Mouse (Mus musculus) stomach, embryonic 16.5 days (tissue): Measurements from ENCODE around the gene Zrsr1. TPM values are rescaled to one million over a fixed set of nuclear protein-coding genes. Genes with fewer than 3 reads are reported as not detected.

Experiments
- ATAC-seq: fragments of 200-750 bp; cut with Nextera tagmentation; 2 replicates; pipeline ENCODE4 v1.8.0; 2017; ENCODE audit warnings: moderate number of reproducible peaks, moderate TSS enrichment; ENCODE audit not compliant: insufficient read depth, low FRiP score
- H3K27ac ChIP-seq: fragments of 300-500 bp; sonication (generic); 2 replicates; pipeline ENCODE4 v1.5.1; 2014; ENCODE audit warnings: low read length
- H3K27me3 ChIP-seq: fragments of 300-500 bp; sonication (generic); 2 replicates; pipeline ENCODE4 v1.6.1; 2014; ENCODE audit warnings: low read length, control low read depth, mixed read lengths; ENCODE audit not compliant: control insufficient read depth, insufficient read depth
- H3K36me3 ChIP-seq: fragments of 300-500 bp; sonication (generic); 2 replicates; pipeline ENCODE4 v1.6.1; 2014; ENCODE audit warnings: low read length; ENCODE audit not compliant: control insufficient read depth, insufficient read depth
- H3K4me1 ChIP-seq: fragments of 300-500 bp; sonication (generic); 2 replicates; pipeline ENCODE4 v1.6.1; 2014; ENCODE audit warnings: low read length, control low read depth, mixed read lengths; ENCODE audit not compliant: control insufficient read depth, insufficient read depth
- H3K4me2 ChIP-seq: fragments of 300-500 bp; sonication (generic); 2 replicates; pipeline ENCODE4 v1.6.1; 2014; ENCODE audit warnings: low read depth, low read length, mixed read lengths
- H3K4me3 ChIP-seq: fragments of 300-500 bp; sonication (generic); replicated peaks from 2 replicates; pipeline ENCODE4 v1.5.1; 2014; ENCODE audit warnings: mild to moderate bottlenecking, low read length
- H3K9ac ChIP-seq: fragments of 300-500 bp; sonication (generic); 2 replicates; pipeline ENCODE4 v1.6.1; 2014; ENCODE audit warnings: low read length
- H3K9me3 ChIP-seq: fragments of 300-500 bp; sonication (generic); replicated peaks from 2 replicates; pipeline ENCODE4 v1.6.1; 2016; ENCODE audit warnings: low read length, control low read depth; ENCODE audit not compliant: control insufficient read depth
- WGBS: fragments of 180-500 bp; shearing (Covaris S2); extraction: QIAGEN DNeasy Blood & Tissue Kit; methylation state at CpG from one replicate; pipeline ENCODE4 v1.1.7; 2014; 5-methylcytosine and 5-hydroxymethylcytosine counted together
- polyA plus RNA-seq: library from polyadenylated mRNA; unstranded; fragments of >200 nt; fragmentation: Nextera tagmentation; extraction: Ambion mirVana; gene quantifications from 2 replicates; pipeline ENCODE4 v1.2.1, GENCODE M21; 2015

Gene Zrsr1
- polyA plus RNA-seq, 1 experiment from 2014 or later = 3.2 TPM

DNA sequence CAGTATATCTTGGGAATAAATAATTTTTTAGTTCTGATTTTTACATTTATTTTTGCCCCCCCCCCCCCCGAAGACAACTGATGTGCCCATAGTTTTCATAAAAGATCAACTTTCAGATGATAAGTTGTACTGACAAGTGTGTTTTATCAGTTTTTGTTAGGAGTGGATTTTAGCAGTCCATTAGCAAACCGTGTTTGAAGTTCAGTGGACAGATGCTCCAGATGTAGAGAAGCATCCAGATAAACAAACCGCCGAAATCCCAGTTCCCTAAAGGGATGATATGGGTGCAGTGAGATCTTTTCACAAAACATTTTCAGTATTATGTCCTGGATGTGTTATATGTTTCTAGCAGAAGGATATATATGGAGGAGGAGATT lies 37.0 kb downstream of the Zrsr1 start:
- WGBS = 11% methylated on average over 4 of the region's 4 CpGs
- Histone ChIP-seq H3K4me2 (peak overlapping the region; percentile 88), H3K27ac (no peak overlapping the region), H3K4me1 (0 out of 2 replicates have a peak, but pooled peaks cover 5% of the 10 kb centered on the region), H3K4me3 (peak overlapping the region; percentile 68), H3K9ac (peak overlapping the region; percentile 76; the same call in 1 of the 2 replicates), H3K27me3 (no peaks in the 10 kb centered on the region), H3K36me3 (peaks cover 4% of the 10 kb centered on the region; the same call in 1 of the 2 replicates), H3K9me3 (no peaks in the 10 kb centered on the region)
- no peak for ATAC-seq

DNA sequence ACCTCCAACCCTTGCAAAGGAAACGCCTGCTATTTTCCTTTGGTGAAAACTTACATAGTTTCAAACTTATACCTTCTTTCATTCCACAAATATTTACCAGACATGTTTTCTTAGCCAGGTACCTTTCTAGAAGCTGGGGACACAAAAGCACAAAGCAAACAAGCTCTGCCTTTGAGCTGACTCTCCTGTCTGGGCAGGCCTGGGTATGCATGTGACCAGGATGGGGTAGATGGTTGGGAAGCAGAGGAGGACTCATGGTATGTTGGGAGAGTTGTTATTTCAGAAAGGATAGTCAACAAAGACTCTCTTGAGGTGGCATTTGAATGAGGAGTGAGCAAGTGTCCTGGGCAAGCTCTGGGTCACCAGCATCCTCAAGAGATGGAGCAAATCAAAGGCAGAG lies 41.3 kb downstream of the Zrsr1 start:
- no peaks in the 10 kb centered on the region for H3K36me3 ChIP-seq
- 53% methylated on average over 1 of the region's 1 CpGs for WGBS
- no peak overlapping the region for H3K9ac ChIP-seq
- no peak for ATAC-seq
- H3K27me3 ChIP-seq = no peaks in the 10 kb centered on the region
- no peak overlapping the region for H3K4me2 ChIP-seq
- peak overlapping the region; percentile 40; the same call in 1 of the 2 replicates for H3K27ac ChIP-seq
- H3K4me3 ChIP-seq = no peak overlapping the region
- H3K9me3 ChIP-seq = no peaks in the 10 kb centered on the region
- H3K4me1 ChIP-seq = no peaks in the 10 kb centered on the region

GRCm38 (mm10) chr11:23013580-23014294 lies 41.9 kb downstream of the Zrsr1 start:
- 87% methylated on average over 4 of the region's 4 CpGs for WGBS
- no peaks in the 10 kb centered on the region for H3K36me3 ChIP-seq
- H3K9ac ChIP-seq = no peak overlapping the region
- ATAC-seq = no peak
- H3K27ac ChIP-seq = peak overlapping the region; percentile 40; the same call in 1 of the 2 replicates
- 0 out of 2 replicates have a peak, but pooled peaks cover 3% of the 10 kb centered on the region for H3K9me3 ChIP-seq
- H3K4me2 ChIP-seq = no peak overlapping the region
- no peaks in the 10 kb centered on the region for H3K4me1 ChIP-seq
- no peak overlapping the region for H3K4me3 ChIP-seq
- no peaks in the 10 kb centered on the region for H3K27me3 ChIP-seq

- no peaks in the 10 kb centered on the region for H3K4me1 ChIP-seq
- H3K4me3 ChIP-seq = no peak overlapping the region
- WGBS = 74% methylated on average over 6 of the region's 6 CpGs
- no peak overlapping the region for H3K27ac ChIP-seq
- H3K9ac ChIP-seq = no peak overlapping the region
- no peak overlapping the region for H3K4me2 ChIP-seq
- 0 out of 2 replicates have a peak, but pooled peaks cover 3% of the 10 kb centered on the region for H3K9me3 ChIP-seq
- no peak for ATAC-seq
- H3K36me3 ChIP-seq = no peaks in the 10 kb centered on the region
- H3K27me3 ChIP-seq = no peaks in the 10 kb centered on the region
These were observed 43.2 kb downstream of the Zrsr1 start for GRCm38 (mm10) chr11:23014996-23015395.

- no peak overlapping the region for H3K9ac ChIP-seq
- no peak for ATAC-seq
- no peak overlapping the region for H3K4me3 ChIP-seq
These were observed 46.1 kb downstream of the Zrsr1 start for GRCm38 (mm10) chr11:23017943-23018342.

DNA sequence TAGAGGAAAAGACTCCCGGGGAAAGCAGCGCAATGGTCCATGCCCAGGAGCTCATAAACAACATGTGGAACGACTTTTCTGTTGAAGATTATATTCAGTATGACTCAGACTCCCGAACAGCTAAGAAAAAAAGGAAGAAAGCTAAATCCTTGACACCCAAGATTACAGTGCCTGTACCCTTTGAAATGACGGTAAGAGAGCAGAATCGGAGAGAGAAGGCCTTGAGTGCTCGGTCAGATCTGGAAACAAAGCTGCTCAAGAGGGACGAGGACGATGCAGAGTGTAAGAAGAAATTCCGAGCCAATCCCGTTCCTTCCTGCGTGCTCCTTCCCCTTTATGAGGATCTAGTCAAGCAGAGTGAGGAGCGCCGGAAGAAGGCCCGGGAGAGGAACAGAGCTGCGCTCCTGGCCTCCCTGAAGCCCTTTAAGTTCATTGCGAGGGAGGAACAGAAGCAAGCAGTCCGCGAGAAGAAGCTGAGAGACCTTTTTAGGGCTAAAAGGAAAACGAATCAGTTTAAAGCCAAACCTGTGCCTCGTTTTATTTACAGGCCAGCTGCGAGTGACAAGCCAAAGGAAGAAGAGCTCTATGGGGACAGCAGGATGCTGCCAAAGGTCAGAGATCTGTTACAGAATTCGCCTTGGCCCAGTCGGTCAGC lies 48.4 kb downstream of the Zrsr1 start:
- no peak for ATAC-seq
- no peaks in the 10 kb centered on the region for H3K27me3 ChIP-seq
- H3K4me1 ChIP-seq = no peaks in the 10 kb centered on the region
- no peaks in the 10 kb centered on the region for H3K36me3 ChIP-seq
- no peak overlapping the region for H3K27ac ChIP-seq
- H3K9me3 ChIP-seq = 0 out of 2 replicates have a peak, but pooled peaks cover 3% of the 10 kb centered on the region
- H3K4me2 ChIP-seq = no peak overlapping the region
- H3K9ac ChIP-seq = no peak overlapping the region
- H3K4me3 ChIP-seq = no peak overlapping the region
- WGBS = 68% methylated on average over 24 of the region's 24 CpGs

More at GRCm38 (mm10) chr11:23017943-23018342, 46.1 kb downstream of the Zrsr1 start:
- WGBS = 90% methylated on average over 4 of the region's 4 CpGs
- Histone ChIP-seq H3K9me3 (0 out of 2 replicates have a peak, but pooled peaks cover 3% of the 10 kb centered on the region), H3K27ac (no peak overlapping the region), H3K36me3 (no peaks in the 10 kb centered on the region), H3K27me3 (no peaks in the 10 kb centered on the region), H3K4me1 (no peaks in the 10 kb centered on the region), H3K4me2 (no peak overlapping the region)

DNA sequence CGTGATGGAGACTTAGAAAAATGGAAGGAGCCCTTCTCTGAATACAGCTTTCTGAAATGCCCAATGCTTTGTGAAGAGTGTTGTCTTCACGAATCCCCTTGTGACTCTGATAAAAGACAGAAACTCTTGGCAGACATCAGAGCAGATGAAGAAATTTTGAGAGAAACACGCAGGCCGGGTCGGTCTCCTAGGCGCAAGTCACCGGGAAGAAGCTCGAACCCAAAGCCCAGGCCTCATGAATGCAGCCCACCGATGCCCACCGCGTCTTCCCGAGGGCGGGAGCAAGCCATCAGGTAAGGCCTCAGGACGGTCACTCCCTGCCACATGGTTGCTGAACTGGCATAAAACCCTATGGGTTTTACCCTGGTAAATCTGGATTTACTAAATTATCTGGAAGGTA lies 49.0 kb downstream of the Zrsr1 start:
- WGBS = 93% methylated on average over 14 of the region's 14 CpGs
- no peaks in the 10 kb centered on the region for H3K27me3 ChIP-seq

GRCm38 (mm10) chr11:23023155-23023554 lies 51.4 kb downstream of the Zrsr1 start:
- Histone ChIP-seq H3K27ac (no peak overlapping the region), H3K9ac (no peak overlapping the region), H3K36me3 (no peaks in the 10 kb centered on the region), H3K27me3 (no peaks in the 10 kb centered on the region), H3K4me2 (no peak overlapping the region), H3K9me3 (0 out of 2 replicates have a peak, but pooled peaks cover 3% of the 10 kb centered on the region), H3K4me3 (no peak overlapping the region), H3K4me1 (no peaks in the 10 kb centered on the region)
- ATAC-seq = no peak
- WGBS = 87% methylated on average over 2 of the region's 2 CpGs

More for the DNA sequence above, 49.0 kb downstream of the Zrsr1 start:
- no peak for ATAC-seq
- no peak overlapping the region for H3K4me2 ChIP-seq
- H3K4me3 ChIP-seq = no peak overlapping the region
- 0 out of 2 replicates have a peak, but pooled peaks cover 3% of the 10 kb centered on the region for H3K9me3 ChIP-seq
- H3K27ac ChIP-seq = no peak overlapping the region
- H3K9ac ChIP-seq = no peak overlapping the region
- H3K36me3 ChIP-seq = no peaks in the 10 kb centered on the region
- no peaks in the 10 kb centered on the region for H3K4me1 ChIP-seq

DNA sequence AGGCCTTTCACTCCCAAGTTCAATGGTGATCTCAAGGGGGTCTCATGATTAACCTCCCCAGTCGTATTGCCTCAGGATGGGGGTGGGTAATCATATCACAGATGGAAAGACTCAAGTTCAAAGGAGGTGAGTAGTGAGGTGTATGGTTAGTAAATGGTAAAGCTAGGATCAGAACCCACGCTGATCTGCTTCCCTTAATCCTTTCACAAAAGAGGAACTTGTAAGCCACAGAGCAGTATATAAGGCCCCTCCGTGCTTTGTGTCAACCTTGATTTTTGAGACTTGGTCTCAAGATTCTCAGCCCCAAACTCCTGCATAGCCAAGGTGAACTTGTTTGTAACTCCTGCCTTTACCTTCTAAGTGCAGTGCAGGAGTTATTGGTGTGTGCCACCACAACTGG lies 52.4 kb downstream of the Zrsr1 start:
- no peaks in the 10 kb centered on the region for H3K4me1 ChIP-seq
- no peak for ATAC-seq
- H3K27me3 ChIP-seq = no peaks in the 10 kb centered on the region
- no peak overlapping the region for H3K9ac ChIP-seq
- no peaks in the 10 kb centered on the region for H3K36me3 ChIP-seq
- H3K4me3 ChIP-seq = no peak overlapping the region
- no peak overlapping the region for H3K4me2 ChIP-seq
- no peaks in the 10 kb centered on the region for H3K9me3 ChIP-seq
- no peak overlapping the region for H3K27ac ChIP-seq
- WGBS = 73% methylated on average over 3 of the region's 3 CpGs
